22 mouse cellular contexts compared by ENCODE assay signal in the genomic region with DNA sequence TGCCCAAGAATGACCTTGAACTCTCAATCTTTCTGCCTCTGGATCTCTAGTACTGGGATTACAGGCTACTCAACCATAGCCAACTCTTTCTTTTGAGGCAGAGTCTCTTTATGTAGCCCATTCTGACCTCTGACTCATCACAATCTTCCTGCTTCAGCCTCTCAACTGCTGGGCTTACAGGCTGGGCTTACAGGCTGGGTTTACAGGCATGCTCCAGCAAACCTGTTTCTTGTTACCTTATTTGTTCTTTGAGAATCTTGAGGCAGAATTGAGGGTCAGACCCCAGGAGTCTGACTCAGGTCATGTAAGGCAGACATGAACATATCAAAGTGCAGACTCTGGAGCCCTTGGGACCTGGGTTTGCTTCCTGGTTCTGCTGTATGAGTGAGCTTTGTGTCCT. TPM values are rescaled to one million over a fixed set of nuclear protein-coding genes. Genes with fewer than 3 reads are reported as not detected.
"Had no signal": no experiment of that assay in that cellular context is flagged by ENCODE, and none has a peak within 500 bp of the region (broad histone marks: within the 10 kb centered on the region; RNA-seq: fewer than 3 reads in every experiment).

No protein-coding gene starts in this region.

- H3K4me1 ChIP-seq: neural tube, embryonic 12.5 days; neural tube, embryonic 13.5 days; neural tube, embryonic 15.5 days; stomach, embryonic 15.5 days had no signal

- H3K9ac ChIP-seq: neural tube, embryonic 12.5 days; neural tube, embryonic 13.5 days; neural tube, embryonic 15.5 days; stomach, embryonic 15.5 days had no signal

- DNase-seq: right cerebral cortex, adult 18-20 months; right cerebral cortex, postnatal 14 days; right cerebral cortex, postnatal 25 days; right cerebral cortex, postnatal 4 days; spleen, adult 18-20 months; thymus, adult 18-20 months; thymus, adult 2 months; thymus, postnatal 14 days; thymus, postnatal 25 days; thymus, postnatal 36 days; thymus, postnatal 4 days had no signal

- H3K9me3 ChIP-seq: neural tube, embryonic 12.5 days; neural tube, embryonic 13.5 days; neural tube, embryonic 15.5 days; stomach, embryonic 15.5 days had no signal

- H3K4me3 ChIP-seq: neural tube, embryonic 12.5 days; neural tube, embryonic 13.5 days; neural tube, embryonic 15.5 days; stomach, embryonic 15.5 days had no signal

- H3K36me3 ChIP-seq: neural tube, embryonic 12.5 days; neural tube, embryonic 13.5 days; neural tube, embryonic 15.5 days; stomach, embryonic 15.5 days had no signal

- H3K27ac ChIP-seq: neural tube, embryonic 12.5 days; neural tube, embryonic 13.5 days; neural tube, embryonic 15.5 days; stomach, embryonic 15.5 days; stomach, postnatal 0 days had no signal

- H3K27me3 ChIP-seq: neural tube, embryonic 12.5 days; neural tube, embryonic 13.5 days; neural tube, embryonic 15.5 days; stomach, embryonic 15.5 days had no signal

- H3K4me2 ChIP-seq: neural tube, embryonic 12.5 days; neural tube, embryonic 13.5 days; neural tube, embryonic 15.5 days; stomach, embryonic 15.5 days had no signal

RNA-seq across cellular contexts. Expression of a gene that starts 38.5 kb away (rescaled TPM):
- total RNA-seq: neutrophil, adult 5-6 weeks had no signal
- polyA plus RNA-seq: neural tube, embryonic 12.5 days; neural tube, embryonic 13.5 days; neural tube, embryonic 14.5 days; neural tube, embryonic 15.5 days; small intestine, adult 2 months; spleen, adult 2 months; stomach, embryonic 14.5 days; stomach, postnatal 0 days; urinary bladder, adult 2 months had no signal
